Mouse (Mus musculus) lung, adult 2 months (tissue): ENCODE results near the gene Rtl10.

Experiments
- CTCF ChIP-seq: fragments of 200-500 bp; IDR thresholded peaks from 2 replicates; pipeline ENCODE4 v1.5.1; 2011; ENCODE audit warnings: mild to moderate bottlenecking, low read length, control low read depth; ENCODE audit not compliant: insufficient read depth
- POLR2A ChIP-seq: fragments of 200-500 bp; IDR thresholded peaks from 2 replicates; pipeline ENCODE4 v1.6.1; 2011; ENCODE audit warnings: low read depth, mild to moderate bottlenecking, control low read depth, low read length, borderline replicate concordance; ENCODE audit errors: extremely low read depth

- TF ChIP-seq CTCF (no peak), POLR2A (no peak)
These were observed 25.0 kb downstream of the Rtl10 start for GRCm38 (mm10) chr16:18523563-18524245.
